Mouse (Mus musculus) frontal cortex, postnatal 10 days (tissue): ENCODE measurements at regions not wholly inside any gene's neighbourhood (a gene's known extent, or its start where the extent isn't known, plus 50 kb on each side); places are given as distances from the start of the nearest gene placed in this dataset.
A peak's percentile ranks its signal among the peaks of the same experiment; 100 is the strongest.

Experiments
- DNase-seq, 2 experiments: peaks; one replicate each; pipeline ENCODE4 v3.0.0; 2022; ENCODE audit warnings: low spot score in 2 of 2, mixed read lengths in 1 of 2

- no peak for DNase-seq
These were observed 127.9 kb downstream of the Opa1 start for GRCm38 (mm10) chr16:29706996-29707395.

GRCm38 (mm10) chr16:29707656-29708055, 128.5 kb downstream of the Opa1 start:
- DNase-seq: no peak

GRCm38 (mm10) chr16:29709072-29709471, 129.9 kb downstream of the Opa1 start:
- no peak for DNase-seq

- DNase-seq: no peak
These were observed 132.3 kb downstream of the Opa1 start for GRCm38 (mm10) chr16:29711386-29711785.

- DNase-seq: no peak
These were observed 133.0 kb downstream of the Opa1 start for GRCm38 (mm10) chr16:29711912-29712681.

- peak in 1 of 2 experiments; percentile 29 for DNase-seq
These were observed 135.5 kb downstream of the Opa1 start for GRCm38 (mm10) chr16:29714612-29715127.

- DNase-seq: no peak
These were observed 139.8 kb downstream of the Opa1 start for GRCm38 (mm10) chr16:29718965-29719364.

- no peak for DNase-seq
These were observed 140.7 kb downstream of the Opa1 start for GRCm38 (mm10) chr16:29719571-29720451.

GRCm38 (mm10) chr16:29725153-29725552, 146.0 kb downstream of the Opa1 start:
- DNase-seq: no peak

- no peak for DNase-seq
These were observed 146.4 kb downstream of the Opa1 start for GRCm38 (mm10) chr16:29725563-29725962.

- no peak for DNase-seq
These were observed 148.3 kb downstream of the Opa1 start for GRCm38 (mm10) chr16:29727397-29727796.

GRCm38 (mm10) chr16:29728769-29729481, 149.8 kb downstream of the Opa1 start:
- peak; percentile 30 to 67 for DNase-seq

GRCm38 (mm10) chr16:29730010-29730409, 150.9 kb downstream of the Opa1 start:
- no peak for DNase-seq

- DNase-seq: no peak
These were observed 153.8 kb downstream of the Opa1 start for GRCm38 (mm10) chr16:29732889-29733288.

- DNase-seq: no peak
These were observed 154.7 kb downstream of the Opa1 start for GRCm38 (mm10) chr16:29733847-29734246.

GRCm38 (mm10) chr16:29734324-29734723, 155.2 kb downstream of the Opa1 start:
- DNase-seq: peak in 1 of 2 experiments; percentile 46

- no peak for DNase-seq
These were observed 155.7 kb downstream of the Opa1 start for GRCm38 (mm10) chr16:29734738-29735250.

- no peak for DNase-seq
These were observed 156.4 kb downstream of the Opa1 start for GRCm38 (mm10) chr16:29735371-29736008.

- DNase-seq: no peak
These were observed 157.1 kb downstream of the Opa1 start for GRCm38 (mm10) chr16:29736211-29736610.

- no peak for DNase-seq
These were observed 158.9 kb downstream of the Opa1 start for GRCm38 (mm10) chr16:29738075-29738474.
